Mouse (Mus musculus) embryonic facial prominence, embryonic 11.5 days (tissue): ENCODE results near the gene Pik3r4. TPM values are rescaled to one million over a fixed set of nuclear protein-coding genes. Genes with fewer than 3 reads are reported as not detected.

Experiments used
- ATAC-seq: fragments of 200-750 bp; cut with Nextera tagmentation; replicated peaks from 2 replicates; pipeline ENCODE4 v1.8.0; 2017; ENCODE audit warnings: low read depth; ENCODE audit not compliant: insufficient number of reproducible peaks, low FRiP score, low TSS enrichment
- DNase-seq: peaks from one replicate; pipeline ENCODE4 v3.0.0-alpha.2; 2015; ENCODE audit warnings: low spot score
- H3K27ac ChIP-seq: fragments of 300-500 bp; sonication (generic); replicated peaks from 2 replicates; pipeline ENCODE4 v1.5.1; 2014; ENCODE audit warnings: mild to moderate bottlenecking, low read depth, low read length, control low read depth
- H3K27me3 ChIP-seq: fragments of 300-500 bp; sonication (generic); 2 replicates; pipeline ENCODE4 v1.6.1; 2014; ENCODE audit warnings: mild to moderate bottlenecking, low read length, moderate library complexity, mixed read lengths; ENCODE audit not compliant: control insufficient read depth, insufficient read depth
- H3K36me3 ChIP-seq: fragments of 300-500 bp; sonication (generic); replicated peaks from 2 replicates; pipeline ENCODE4 v1.6.1; 2014; ENCODE audit warnings: low read depth, mild to moderate bottlenecking, low read length, moderate library complexity, mixed read lengths; ENCODE audit not compliant: control insufficient read depth, insufficient read depth
- H3K4me1 ChIP-seq: fragments of 300-500 bp; sonication (generic); 2 replicates; pipeline ENCODE4 v1.6.1; 2014; ENCODE audit warnings: low read length, mixed read lengths; ENCODE audit not compliant: control insufficient read depth, insufficient read depth
- H3K4me2 ChIP-seq: fragments of 300-500 bp; sonication (generic); 2 replicates; pipeline ENCODE4 v1.6.1; 2014; ENCODE audit warnings: low read depth, mild to moderate bottlenecking, control low read depth, low read length, moderate library complexity
- H3K4me3 ChIP-seq: fragments of 300-500 bp; sonication (generic); 2 replicates; pipeline ENCODE4 v1.5.1; 2014; ENCODE audit warnings: low read depth, low read length, control low read depth
- H3K9ac ChIP-seq: fragments of 300-500 bp; sonication (generic); replicated peaks from 2 replicates; pipeline ENCODE4 v1.6.1; 2014; ENCODE audit warnings: mild to moderate bottlenecking, control low read depth, low read length
- H3K9me3 ChIP-seq: fragments of 300-500 bp; sonication (generic); replicated peaks from 2 replicates; pipeline ENCODE4 v1.6.1; 2016; ENCODE audit warnings: mild to moderate bottlenecking, low read length, inconsistent platforms, mixed read lengths; ENCODE audit not compliant: control insufficient read depth
- WGBS: fragments of 180-500 bp; shearing (Covaris S2); extraction: QIAGEN DNeasy Blood & Tissue Kit; methylation state at CpG from one replicate; pipeline ENCODE4 v1.1.7; 2014; 5-methylcytosine and 5-hydroxymethylcytosine counted together
- polyA plus RNA-seq: library from polyadenylated mRNA; unstranded; fragments of >200 nt; fragmentation: Nextera tagmentation; extraction: Ambion mirVana; gene quantifications from 2 replicates; pipeline ENCODE4 v1.2.1, GENCODE M21; 2014

Pik3r4 gene
- polyA plus RNA-seq, 1 experiment from 2014 or later: 28.4 TPM

GRCm38 (mm10) chr9:105701966-105702365 is 59.2 kb downstream of the Pik3r4 start:
- Histone ChIP-seq H3K36me3 (no peaks in the 10 kb centered on the region), H3K27me3 (no peaks in the 10 kb centered on the region), H3K9me3 (no peaks in the 10 kb centered on the region), H3K4me3 (no peak overlapping the region), H3K27ac (no peak overlapping the region), H3K4me1 (no peaks in the 10 kb centered on the region), H3K4me2 (no peak overlapping the region), H3K9ac (no peak overlapping the region)
- DNase-seq (no peak), ATAC-seq (no peak)
- WGBS: 73% methylated on average over 9 of the region's 9 CpGs

GRCm38 (mm10) chr9:105704226-105704932 is 61.6 kb downstream of the Pik3r4 start:
- Histone ChIP-seq H3K27me3 (no peaks in the 10 kb centered on the region), H3K27ac (no peak overlapping the region), H3K4me2 (no peak overlapping the region), H3K9me3 (no peaks in the 10 kb centered on the region), H3K36me3 (no peaks in the 10 kb centered on the region), H3K4me3 (no peak overlapping the region), H3K4me1 (no peaks in the 10 kb centered on the region), H3K9ac (no peak overlapping the region)
- WGBS: 85% methylated on average over 16 of the region's 16 CpGs
- DNase-seq (no peak), ATAC-seq (no peak)

GRCm38 (mm10) chr9:105705011-105705410 is 62.2 kb downstream of the Pik3r4 start:
- Histone ChIP-seq H3K4me1 (no peaks in the 10 kb centered on the region), H3K4me2 (no peak overlapping the region), H3K36me3 (no peaks in the 10 kb centered on the region), H3K4me3 (no peak overlapping the region), H3K9me3 (no peaks in the 10 kb centered on the region), H3K27me3 (no peaks in the 10 kb centered on the region), H3K27ac (no peak overlapping the region), H3K9ac (no peak overlapping the region)
- ATAC-seq (no peak), DNase-seq (no peak)
- WGBS: 91% methylated on average over 1 of the region's 1 CpGs

GRCm38 (mm10) chr9:105712049-105712448 is 69.3 kb downstream of the Pik3r4 start:
- Histone ChIP-seq H3K36me3 (no peaks in the 10 kb centered on the region), H3K9me3 (no peaks in the 10 kb centered on the region), H3K4me3 (no peak overlapping the region), H3K9ac (no peak overlapping the region), H3K4me2 (no peak overlapping the region), H3K27me3 (no peaks in the 10 kb centered on the region), H3K4me1 (no peaks in the 10 kb centered on the region), H3K27ac (no peak overlapping the region)
- 93% methylated on average over 3 of the region's 3 CpGs for WGBS
- DNase-seq (no peak), ATAC-seq (no peak)

DNA sequence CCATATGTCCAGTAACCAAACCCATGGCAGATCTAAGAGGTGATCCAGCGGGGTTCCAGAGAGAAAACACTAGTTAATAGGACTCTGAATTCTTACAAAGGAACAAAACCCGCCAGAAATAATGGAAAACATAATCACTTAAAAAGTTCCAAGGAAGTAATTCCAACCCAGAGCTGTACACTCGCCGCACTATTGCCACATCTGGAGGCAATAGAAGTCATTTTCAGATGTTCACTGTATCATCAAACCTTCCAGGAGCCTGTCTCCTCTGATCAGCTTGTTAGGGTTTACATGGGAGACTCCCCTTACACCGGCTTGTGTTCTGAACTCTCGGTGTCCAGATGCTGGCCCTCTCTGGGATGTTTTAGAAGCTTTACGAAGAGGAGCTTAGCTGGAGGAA is 76.6 kb downstream of the Pik3r4 start:
- WGBS: 36% methylated on average over 7 of the region's 7 CpGs
- H3K9ac ChIP-seq: no peak overlapping the region
- DNase-seq (peak; percentile 80), ATAC-seq (0 out of 2 replicates have a peak, but pooled peaks have one; percentile 59)
- H3K9me3 ChIP-seq: no peaks in the 10 kb centered on the region
- H3K27me3 ChIP-seq: no peaks in the 10 kb centered on the region
- H3K4me2 ChIP-seq: no peak overlapping the region
- no peak overlapping the region for H3K4me3 ChIP-seq
- peak overlapping the region; percentile 47; the same call in 1 of the 2 replicates for H3K27ac ChIP-seq
- no peaks in the 10 kb centered on the region for H3K36me3 ChIP-seq
- no peaks in the 10 kb centered on the region for H3K4me1 ChIP-seq

- DNase-seq (no peak), ATAC-seq (no peak)
- no peaks in the 10 kb centered on the region for H3K9me3 ChIP-seq
- 49% methylated on average over 5 of the region's 5 CpGs for WGBS
- no peak overlapping the region for H3K4me2 ChIP-seq
- H3K4me3 ChIP-seq: no peak overlapping the region
- no peaks in the 10 kb centered on the region for H3K4me1 ChIP-seq
- no peaks in the 10 kb centered on the region for H3K27me3 ChIP-seq
- no peak overlapping the region for H3K9ac ChIP-seq
- no peaks in the 10 kb centered on the region for H3K36me3 ChIP-seq
- peak overlapping the region; percentile 47; the same call in 1 of the 2 replicates for H3K27ac ChIP-seq
Measured at GRCm38 (mm10) chr9:105719851-105720395, 77.1 kb downstream of the Pik3r4 start.

GRCm38 (mm10) chr9:105720430-105720829 is 77.7 kb downstream of the Pik3r4 start:
- 81% methylated on average over 4 of the region's 4 CpGs for WGBS
- H3K27ac ChIP-seq: no peak overlapping the region

DNA sequence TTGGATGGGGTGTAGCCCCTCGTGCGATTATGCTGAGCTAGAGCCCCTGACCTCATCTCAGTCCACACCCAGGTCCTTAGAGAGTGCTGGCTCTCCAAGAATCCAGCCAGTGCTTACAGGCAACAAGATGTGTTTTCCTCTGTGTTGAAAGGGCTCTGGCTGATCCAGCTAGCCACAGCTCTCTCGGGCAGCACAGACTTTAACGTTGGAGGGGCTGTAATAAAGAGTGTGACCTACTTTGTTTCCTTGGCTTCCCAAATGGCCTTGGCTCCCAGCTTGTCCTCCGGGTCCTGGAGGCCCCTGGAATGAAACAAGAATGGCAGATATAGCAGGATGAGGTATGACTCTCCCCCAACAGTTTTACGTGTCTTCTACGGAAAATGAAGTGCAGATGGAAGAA is 89.2 kb downstream of the Pik3r4 start:
- Histone ChIP-seq H3K9me3 (no peaks in the 10 kb centered on the region), H3K4me2 (no peak overlapping the region), H3K4me1 (no peaks in the 10 kb centered on the region), H3K36me3 (no peaks in the 10 kb centered on the region), H3K27me3 (no peaks in the 10 kb centered on the region), H3K27ac (no peak overlapping the region), H3K4me3 (no peak overlapping the region), H3K9ac (no peak overlapping the region)
- 78% methylated on average over 7 of the region's 7 CpGs for WGBS
- DNase-seq (no peak), ATAC-seq (no peak)

More at GRCm38 (mm10) chr9:105720430-105720829, 77.7 kb downstream of the Pik3r4 start:
- no peaks in the 10 kb centered on the region for H3K9me3 ChIP-seq
- no peaks in the 10 kb centered on the region for H3K36me3 ChIP-seq
- no peak overlapping the region for H3K4me3 ChIP-seq
- no peak overlapping the region for H3K4me2 ChIP-seq
- no peaks in the 10 kb centered on the region for H3K4me1 ChIP-seq
- H3K9ac ChIP-seq: no peak overlapping the region
- DNase-seq: no peak
- ATAC-seq: no peak
- no peaks in the 10 kb centered on the region for H3K27me3 ChIP-seq
